Mouse (Mus musculus) spleen, adult 2 months (tissue): Measurements from ENCODE around the gene Spo11. TPM values are rescaled to one million over a fixed set of nuclear protein-coding genes. Genes with fewer than 3 reads are reported as not detected.

Experiments
- DNase-seq, 2 experiments: peaks; one replicate each; pipeline versions ENCODE4 v3.0.0 to v3.0.0-alpha.2; 2012 to 2021; ENCODE audit warnings: low spot score in 2 of 2, low read depth in 1 of 2
- H3K27ac ChIP-seq: fragments of 200-500 bp; 2 replicates; pipeline ENCODE4 v1.5.1; 2012; ENCODE audit warnings: low read length, inconsistent platforms; ENCODE audit not compliant: insufficient read depth
- H3K27me3 ChIP-seq: fragments of 200-500 bp; 2 replicates; pipeline ENCODE4 v1.6.1; 2012; ENCODE audit warnings: mild to moderate bottlenecking, moderate library complexity, low read length, inconsistent platforms; ENCODE audit not compliant: control insufficient read depth, insufficient read depth
- H3K36me3 ChIP-seq: fragments of 200-500 bp; 2 replicates; pipeline ENCODE4 v1.6.1; 2012; ENCODE audit warnings: mild to moderate bottlenecking, low read length, inconsistent platforms; ENCODE audit not compliant: control insufficient read depth, insufficient read depth
- H3K4me1 ChIP-seq: fragments of 200-500 bp; 2 replicates; pipeline ENCODE4 v1.6.1; 2011; ENCODE audit warnings: inconsistent platforms; ENCODE audit not compliant: control insufficient read depth, insufficient read depth, insufficient read length
- H3K4me3 ChIP-seq: fragments of 200-500 bp; 2 replicates; pipeline ENCODE4 v1.5.1; 2011; ENCODE audit warnings: mild to moderate bottlenecking, inconsistent platforms; ENCODE audit not compliant: insufficient read depth, insufficient read length; ENCODE audit errors: extremely low read depth
- CTCF ChIP-seq: fragments of 200-500 bp; IDR thresholded peaks from 2 replicates; pipeline ENCODE4 v1.5.1; 2011; ENCODE audit warnings: mild to moderate bottlenecking, inconsistent platforms; ENCODE audit not compliant: insufficient read depth, insufficient read length, insufficient replicate concordance; ENCODE audit errors: extremely low read depth
- POLR2A ChIP-seq: fragments of 200-500 bp; IDR thresholded peaks from 2 replicates; pipeline ENCODE4 v1.6.1; 2011; ENCODE audit warnings: low read depth, low read length, inconsistent platforms
- WGBS: fragments of 180-500 bp; shearing (Covaris S2); methylation state at CpG from one replicate; pipeline ENCODE4 v1.1.7; 2018; 5-methylcytosine and 5-hydroxymethylcytosine counted together
- polyA plus RNA-seq: library from polyadenylated mRNA; depleted of rRNA; stranded (reverse); fragments of >200 nt; gene quantifications from 2 replicates; pipeline ENCODE4 v1.2.3, GENCODE M21; 2012

The Spo11 gene
- polyA plus RNA-seq, 1 experiment: 0.98 TPM

- Histone ChIP-seq H3K27me3 (no peaks in the 10 kb centered on the region), H3K4me3 (peak within 1 kb of the TSS; percentile 60), H3K4me1 (peaks cover 38% of the 10 kb centered on the region), H3K27ac (peak within 1 kb of the TSS; percentile 54; the same call in 1 of the 2 replicates), H3K36me3 (peaks cover 19% of the 10 kb centered on the region)
- 64% methylated on average over 11 of the region's 11 CpGs for WGBS
- TF ChIP-seq CTCF (no peak), POLR2A (no peak)
- DNase-seq: no peak
These were observed 42.9 kb downstream of the Spo11 start, which contains the start of gene Rbm38 for GRCm38 (mm10) chr2:173020430-173020829. Gene Rbm38 (plus strand): TSS chr2:173020498.

DNA sequence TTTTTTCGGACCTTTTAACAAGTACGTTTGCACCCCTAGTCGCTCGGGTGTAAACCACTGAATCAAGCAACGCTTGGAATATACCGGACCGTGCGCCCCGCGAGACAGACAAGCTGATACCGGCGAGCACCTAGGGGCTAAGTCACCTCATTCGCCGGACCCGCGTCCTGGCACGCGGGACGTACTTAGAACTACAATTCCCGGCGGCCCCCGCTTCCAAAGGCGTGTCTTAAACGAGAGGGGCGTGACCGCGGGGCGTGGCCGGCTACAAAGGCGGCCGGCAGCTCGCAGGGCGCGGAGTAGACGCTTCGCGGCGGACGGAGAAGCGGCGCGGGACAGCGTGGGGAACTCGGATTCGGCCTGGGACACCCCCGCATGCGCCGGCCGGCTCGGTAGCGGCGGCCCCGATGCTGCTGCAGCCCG is 44.1 kb downstream of the Spo11 start:
- H3K4me1 ChIP-seq: peaks cover 50% of the 10 kb centered on the region
- H3K36me3 ChIP-seq: peaks cover 26% of the 10 kb centered on the region
- peak overlapping the region; percentile 85 for H3K4me3 ChIP-seq
- TF ChIP-seq CTCF (no peak), POLR2A (peak; percentile 98)
- no peaks in the 10 kb centered on the region for H3K27me3 ChIP-seq
- DNase-seq: peak; percentile 80 to 93
- WGBS: under 1% methylated on average over 54 of the region's 54 CpGs
- H3K27ac ChIP-seq: peak overlapping the region; percentile 93

- Histone ChIP-seq H3K4me3 (peak overlapping the region; percentile 85), H3K4me1 (peaks cover 53% of the 10 kb centered on the region), H3K36me3 (peaks cover 28% of the 10 kb centered on the region), H3K27ac (peak overlapping the region; percentile 93), H3K27me3 (no peaks in the 10 kb centered on the region)
- peak in 1 of 2 experiments; percentile 60 for DNase-seq
- WGBS: under 1% methylated on average over 51 of the region's 51 CpGs
- no peak for TF ChIP-seq CTCF
- TF ChIP-seq POLR2A: no peak
These were observed 44.7 kb downstream of the Spo11 start for GRCm38 (mm10) chr2:173022056-173022681.

DNA sequence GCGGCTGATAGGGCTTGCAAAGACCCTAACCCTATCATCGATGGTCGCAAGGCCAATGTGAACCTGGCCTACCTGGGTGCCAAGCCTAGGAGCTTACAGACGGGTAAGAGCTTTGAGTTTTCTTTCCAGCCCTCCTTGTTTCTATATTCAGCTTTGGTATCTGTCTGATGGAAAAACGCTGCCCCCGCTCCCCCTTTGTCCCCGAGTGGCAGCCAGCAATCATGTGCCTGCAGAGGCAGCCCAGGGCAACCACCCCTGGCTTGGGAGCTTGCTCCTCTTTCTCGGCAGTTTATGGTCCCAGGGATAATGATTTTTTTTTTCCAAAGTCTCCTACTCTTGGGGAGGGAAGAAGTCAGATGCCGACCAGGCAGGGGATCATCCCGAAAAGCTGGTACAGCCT is 45.3 kb downstream of the Spo11 start:
- DNase-seq: no peak
- TF ChIP-seq POLR2A: no peak
- TF ChIP-seq CTCF: no peak
- WGBS: 12% methylated on average over 10 of the region's 10 CpGs
- peaks cover 60% of the 10 kb centered on the region for H3K4me1 ChIP-seq
- H3K27me3 ChIP-seq: no peaks in the 10 kb centered on the region
- peak overlapping the region; percentile 93 for H3K27ac ChIP-seq
- peaks cover 34% of the 10 kb centered on the region for H3K36me3 ChIP-seq
- H3K4me3 ChIP-seq: peak overlapping the region; percentile 85

DNA sequence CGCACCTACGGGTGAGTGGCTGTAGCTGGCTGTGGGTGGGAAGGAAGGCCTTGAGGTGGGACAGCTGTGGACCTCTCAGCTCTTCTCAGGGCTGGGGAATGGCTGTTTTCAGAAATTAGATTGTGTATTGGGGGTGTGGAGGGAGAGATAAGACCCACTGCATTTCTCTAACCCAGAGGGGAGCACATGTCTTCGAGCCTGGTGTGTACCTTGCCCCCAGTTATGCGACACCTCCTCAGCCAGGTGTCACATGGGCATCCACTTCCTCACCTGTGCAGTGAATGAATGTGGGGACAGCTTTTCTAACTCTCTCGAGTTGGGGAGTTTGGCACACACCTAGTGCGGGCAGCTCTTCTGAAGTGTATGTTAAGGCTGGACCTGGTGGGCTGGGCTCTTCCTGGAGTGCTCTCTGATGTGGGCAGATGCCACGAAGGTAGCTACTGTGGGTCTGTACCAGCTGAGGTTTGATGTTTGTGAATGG is 45.9 kb downstream of the Spo11 start:
- Histone ChIP-seq H3K27me3 (no peaks in the 10 kb centered on the region), H3K27ac (peak overlapping the region; percentile 93), H3K4me3 (peak overlapping the region; percentile 85), H3K4me1 (peaks cover 61% of the 10 kb centered on the region), H3K36me3 (peaks cover 38% of the 10 kb centered on the region)
- 16% methylated on average over 7 of the region's 7 CpGs for WGBS
- TF ChIP-seq CTCF (no peak), POLR2A (no peak)
- peak in 1 of 2 experiments; percentile 46 for DNase-seq

DNA sequence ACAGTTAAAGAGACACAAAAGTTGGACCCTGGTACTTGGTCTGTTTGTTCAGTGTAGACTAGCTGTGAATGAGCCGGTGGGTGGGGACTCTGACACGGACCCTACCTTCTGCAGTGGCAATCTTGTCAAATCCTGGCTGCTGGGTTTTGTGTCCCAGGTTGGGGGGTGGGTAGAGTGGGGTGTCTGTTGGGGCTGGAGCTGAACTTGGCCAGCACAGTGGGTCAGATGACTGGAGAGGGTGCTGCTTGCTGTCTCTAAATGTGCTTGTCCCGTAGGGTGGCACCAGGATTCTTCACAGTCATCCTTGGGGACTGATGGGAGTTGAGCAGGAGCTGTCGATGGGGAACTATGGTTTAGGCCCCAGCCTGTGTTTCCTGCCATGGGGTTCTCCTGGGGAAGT is 46.5 kb downstream of the Spo11 start:
- H3K36me3 ChIP-seq: peaks cover 43% of the 10 kb centered on the region
- TF ChIP-seq CTCF: no peak
- no peak for TF ChIP-seq POLR2A
- H3K27ac ChIP-seq: peak overlapping the region; percentile 93
- peak overlapping the region; percentile 85 for H3K4me3 ChIP-seq
- peaks cover 62% of the 10 kb centered on the region for H3K4me1 ChIP-seq
- H3K27me3 ChIP-seq: no peaks in the 10 kb centered on the region
- no peak for DNase-seq
- WGBS: 20% methylated on average over 4 of the region's 4 CpGs

DNA sequence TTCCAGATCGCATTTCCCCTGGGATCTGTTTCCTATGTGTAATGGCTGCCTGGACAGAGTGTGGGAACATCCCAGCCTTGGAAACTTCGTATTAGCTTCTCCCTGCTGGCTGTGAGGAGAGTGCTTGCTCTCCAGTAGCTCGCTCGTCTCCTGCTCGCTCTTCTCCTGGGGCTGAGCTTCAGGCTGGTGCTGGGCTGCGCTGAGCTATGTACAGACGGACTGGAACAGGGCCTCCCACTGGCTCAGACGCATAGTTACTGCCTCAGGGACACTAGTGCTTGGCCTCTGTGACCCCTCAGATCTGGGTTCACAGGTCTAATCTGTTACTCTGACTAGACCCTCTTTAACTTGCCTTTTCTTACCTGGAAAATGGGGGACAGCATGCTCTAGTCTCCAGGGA is 46.9 kb downstream of the Spo11 start:
- H3K4me1 ChIP-seq: peaks cover 62% of the 10 kb centered on the region
- peak overlapping the region; percentile 85 for H3K4me3 ChIP-seq
- H3K27ac ChIP-seq: peak overlapping the region; percentile 93
- TF ChIP-seq CTCF (no peak), POLR2A (no peak)
- H3K36me3 ChIP-seq: peaks cover 47% of the 10 kb centered on the region
- H3K27me3 ChIP-seq: no peaks in the 10 kb centered on the region
- DNase-seq: no peak
- WGBS: 46% methylated on average over 8 of the region's 8 CpGs
